Mouse (Mus musculus) embryonic facial prominence, embryonic 10.5 days (tissue): ENCODE measurements around the gene Daxx. TPM values are rescaled to one million over a fixed set of nuclear protein-coding genes. Genes with fewer than 3 reads are reported as not detected.
"Not testable (repeated sequence)": the region's sequence is repeated elsewhere in the genome, so short reads cannot be mapped to it uniquely, and the experiment has no call there.

Source experiments
- DNase-seq: peaks from one replicate; pipeline ENCODE4 v3.0.0-alpha.2; 2017; ENCODE audit warnings: low spot score
- H3K27ac ChIP-seq: fragments of 300-500 bp; sonication (generic); replicated peaks from 2 replicates; pipeline ENCODE4 v1.5.1; 2016; ENCODE audit warnings: mild to moderate bottlenecking
- H3K27me3 ChIP-seq: fragments of 300-500 bp; sonication (generic); replicated peaks from 2 replicates; pipeline ENCODE4 v1.6.1; 2016; ENCODE audit warnings: low read depth, mild to moderate bottlenecking; ENCODE audit not compliant: poor library complexity, severe bottlenecking
- H3K36me3 ChIP-seq: fragments of 300-500 bp; sonication (generic); replicated peaks from 2 replicates; pipeline ENCODE4 v1.6.1; 2016; ENCODE audit warnings: mild to moderate bottlenecking, moderate library complexity
- H3K4me1 ChIP-seq: fragments of 300-500 bp; sonication (generic); 2 replicates; pipeline ENCODE4 v1.6.1; 2016
- H3K4me3 ChIP-seq: fragments of 300-500 bp; sonication (generic); 2 replicates; pipeline ENCODE4 v1.5.1; 2016; ENCODE audit warnings: mild to moderate bottlenecking, moderate library complexity
- H3K9me3 ChIP-seq: fragments of 300-500 bp; sonication (generic); 2 replicates; pipeline ENCODE4 v1.6.1; 2016; ENCODE audit warnings: mild to moderate bottlenecking
- WGBS: fragments of 180-500 bp; shearing (Covaris S2); methylation state at CpG from one replicate; pipeline ENCODE4 v1.1.7; 2016; 5-methylcytosine and 5-hydroxymethylcytosine counted together
- polyA plus RNA-seq: library from polyadenylated mRNA; unstranded; fragments of >200 nt; fragmentation: Nextera tagmentation; extraction: Ambion mirVana; gene quantifications from 2 replicates; pipeline ENCODE4 v1.2.1, GENCODE M21; 2016

Gene Daxx
- polyA plus RNA-seq, 1 experiment from 2014 or later, result 80.0 TPM

- Histone ChIP-seq H3K4me3 (peak overlapping the region; percentile 1; the same call in 1 of the 2 replicates), H3K27me3 (0 out of 2 replicates have a peak, but pooled peaks cover 4% of the 10 kb centered on the region), H3K4me1 (peaks cover 19% of the 10 kb centered on the region), H3K36me3 (no peaks in the 10 kb centered on the region), H3K27ac (no peak overlapping the region), H3K9me3 (no peaks in the 10 kb centered on the region)
- WGBS, result 19% methylated on average over 7 of the region's 7 CpGs
- no peak for DNase-seq
Observed at GRCm38 (mm10) chr17:33892429-33892828, 16.8 kb upstream of the Daxx start.

- not testable (repeated sequence) for H3K9me3 ChIP-seq, H3K27me3 ChIP-seq, DNase-seq, H3K4me3 ChIP-seq, H3K36me3 ChIP-seq, H3K27ac ChIP-seq
- 80% methylated on average over 4 of the region's 4 CpGs for WGBS
- peaks cover 14% of the 10 kb centered on the region for H3K4me1 ChIP-seq
Observed at GRCm38 (mm10) chr17:33893011-33893410, 16.2 kb upstream of the Daxx start.

GRCm38 (mm10) chr17:33897114-33897794 is 12.0 kb upstream of the Daxx start:
- Histone ChIP-seq H3K4me1 (no peaks in the 10 kb centered on the region), H3K27ac (no peak overlapping the region), H3K9me3 (no peaks in the 10 kb centered on the region), H3K4me3 (no peak overlapping the region), H3K36me3 (no peaks in the 10 kb centered on the region), H3K27me3 (0 out of 2 replicates have a peak, but pooled peaks cover 4% of the 10 kb centered on the region)
- 40% methylated on average over 6 of the region's 6 CpGs for WGBS
- DNase-seq, result peak; percentile 52

GRCm38 (mm10) chr17:33898193-33898592 is 11.0 kb upstream of the Daxx start:
- WGBS, result 87% methylated on average over 4 of the region's 4 CpGs
- H3K4me1 ChIP-seq, H3K4me3 ChIP-seq, H3K9me3 ChIP-seq, H3K36me3 ChIP-seq, DNase-seq, H3K27ac ChIP-seq, H3K27me3 ChIP-seq: not testable (repeated sequence)

- no peak for DNase-seq
- Histone ChIP-seq H3K27me3 (no peaks in the 10 kb centered on the region), H3K9me3 (no peaks in the 10 kb centered on the region), H3K27ac (no peak overlapping the region), H3K4me3 (no peak overlapping the region), H3K4me1 (peaks cover 7% of the 10 kb centered on the region), H3K36me3 (no peaks in the 10 kb centered on the region)
- WGBS, result 80% methylated on average over 4 of the region's 4 CpGs
Observed at GRCm38 (mm10) chr17:33899642-33900041, 9.6 kb upstream of the Daxx start.

- no peak overlapping the region for H3K4me3 ChIP-seq
- no peak overlapping the region for H3K27ac ChIP-seq
- H3K36me3 ChIP-seq, result no peaks in the 10 kb centered on the region
- peaks cover 11% of the 10 kb centered on the region for H3K4me1 ChIP-seq
- no peaks in the 10 kb centered on the region for H3K9me3 ChIP-seq
- no peaks in the 10 kb centered on the region for H3K27me3 ChIP-seq
- WGBS, result 72% methylated on average over 7 of the region's 7 CpGs
- DNase-seq, result no peak
Observed at GRCm38 (mm10) chr17:33900281-33900988, 8.8 kb upstream of the Daxx start.

GRCm38 (mm10) chr17:33900989-33901314 is 8.3 kb upstream of the Daxx start:
- H3K27me3 ChIP-seq, result no peaks in the 10 kb centered on the region
- no peaks in the 10 kb centered on the region for H3K9me3 ChIP-seq
- 88% methylated on average over 4 of the region's 4 CpGs for WGBS
- peaks cover 11% of the 10 kb centered on the region for H3K4me1 ChIP-seq
- H3K36me3 ChIP-seq, result no peaks in the 10 kb centered on the region
- no peak overlapping the region for H3K27ac ChIP-seq
- H3K4me3 ChIP-seq, result no peak overlapping the region
- no peak for DNase-seq

- Histone ChIP-seq H3K36me3 (no peaks in the 10 kb centered on the region), H3K9me3 (no peaks in the 10 kb centered on the region)
- WGBS, result 62% methylated on average over 4 of the region's 4 CpGs
Observed at GRCm38 (mm10) chr17:33901653-33902052, 7.6 kb upstream of the Daxx start.

GRCm38 (mm10) chr17:33902079-33902478 is 7.1 kb upstream of the Daxx start:
- no peak overlapping the region for H3K27ac ChIP-seq
- 84% methylated on average over 4 of the region's 4 CpGs for WGBS
- H3K4me1 ChIP-seq, result peaks cover 11% of the 10 kb centered on the region
- no peaks in the 10 kb centered on the region for H3K36me3 ChIP-seq
- no peaks in the 10 kb centered on the region for H3K9me3 ChIP-seq
- H3K27me3 ChIP-seq, result no peaks in the 10 kb centered on the region
- H3K4me3 ChIP-seq, result no peak overlapping the region
- DNase-seq, result no peak

More at GRCm38 (mm10) chr17:33901653-33902052, 7.6 kb upstream of the Daxx start:
- H3K27me3 ChIP-seq, result no peaks in the 10 kb centered on the region
- H3K4me3 ChIP-seq, result no peak overlapping the region
- DNase-seq, result no peak
- no peak overlapping the region for H3K27ac ChIP-seq
- peaks cover 11% of the 10 kb centered on the region for H3K4me1 ChIP-seq

- no peak overlapping the region for H3K27ac ChIP-seq
- H3K4me1 ChIP-seq, result peaks cover 11% of the 10 kb centered on the region
- no peaks in the 10 kb centered on the region for H3K27me3 ChIP-seq
- DNase-seq, result no peak
- no peak overlapping the region for H3K4me3 ChIP-seq
- H3K9me3 ChIP-seq, result no peaks in the 10 kb centered on the region
- H3K36me3 ChIP-seq, result no peaks in the 10 kb centered on the region
- WGBS, result 87% methylated on average over 7 of the region's 7 CpGs
Observed at GRCm38 (mm10) chr17:33902491-33902890, 6.7 kb upstream of the Daxx start.

- H3K9me3 ChIP-seq, H3K27ac ChIP-seq, DNase-seq, H3K27me3 ChIP-seq, H3K4me3 ChIP-seq, H3K36me3 ChIP-seq: not testable (repeated sequence)
- H3K4me1 ChIP-seq, result peaks cover 26% of the 10 kb centered on the region
- WGBS, result 63% methylated on average over 6 of the region's 6 CpGs
Observed at GRCm38 (mm10) chr17:33903911-33904651, 5.1 kb upstream of the Daxx start.

- not testable (repeated sequence) for H3K36me3 ChIP-seq, H3K4me3 ChIP-seq, H3K9me3 ChIP-seq, H3K27ac ChIP-seq, H3K27me3 ChIP-seq
- H3K4me1 ChIP-seq, result peaks cover 27% of the 10 kb centered on the region
- WGBS, result 19% methylated on average over 4 of the region's 4 CpGs
- DNase-seq, result peak; percentile 21
Observed at GRCm38 (mm10) chr17:33904835-33905234, 4.4 kb upstream of the Daxx start, which contains the start of gene Platr17. Platr17 (plus strand) TSS chr17:33905135.
